Mouse (Mus musculus): ENCODE data around the gene Ncaph. TPM values are rescaled to one million over a fixed set of nuclear protein-coding genes. Genes with fewer than 3 reads are reported as not detected.
"Not testable (repeated sequence)": the region's sequence is repeated elsewhere in the genome, so short reads cannot be mapped to it uniquely, and the experiment has no call there.

Gene Ncaph
- polyA plus RNA-seq, 1 experiment, result 1.1 TPM

DNA sequence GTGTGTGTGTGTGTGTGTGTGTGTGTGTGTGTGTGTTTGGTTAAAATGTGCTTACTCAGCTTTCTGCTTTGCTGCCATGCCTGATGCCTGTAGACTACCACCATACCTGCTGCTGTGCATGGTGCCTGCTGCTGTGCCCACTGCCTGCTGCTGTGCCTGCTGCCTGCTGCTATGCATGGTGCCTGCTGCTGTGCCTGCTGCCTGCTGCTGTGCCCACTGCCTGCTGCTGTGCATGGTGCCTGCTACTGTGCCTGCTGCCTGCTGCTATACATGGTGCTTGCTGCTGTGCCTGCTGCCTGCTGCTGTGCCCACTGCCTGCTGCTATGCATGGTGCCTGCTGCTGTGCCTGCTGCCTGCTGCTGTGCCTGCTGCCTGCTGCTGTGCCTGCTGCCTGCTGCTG is 43.6 kb downstream of the Ncaph start:
- not testable (repeated sequence) for DNase-seq (ENCODE audit: low read depth)

DNA sequence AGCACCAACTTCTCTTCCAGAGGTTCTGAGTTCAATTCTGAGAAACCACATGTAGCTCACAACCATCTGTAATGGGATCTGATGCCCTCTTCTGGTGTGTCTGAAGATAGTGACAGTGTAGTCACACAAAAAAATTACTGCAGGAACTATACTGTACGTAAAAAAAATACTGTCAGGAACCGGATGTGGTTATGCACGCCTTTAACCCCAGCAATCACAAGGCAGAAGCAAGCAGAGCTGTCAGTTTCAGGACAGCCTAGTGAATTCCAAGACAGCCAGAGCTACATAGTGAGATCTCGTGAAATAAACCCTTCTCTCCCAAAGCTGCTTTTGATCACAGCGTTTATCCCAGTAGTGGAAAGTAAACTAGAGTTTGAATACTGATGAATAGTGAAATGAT is 47.5 kb downstream of the Ncaph start:
- no peak for DNase-seq (ENCODE audit: low read depth)

DNA sequence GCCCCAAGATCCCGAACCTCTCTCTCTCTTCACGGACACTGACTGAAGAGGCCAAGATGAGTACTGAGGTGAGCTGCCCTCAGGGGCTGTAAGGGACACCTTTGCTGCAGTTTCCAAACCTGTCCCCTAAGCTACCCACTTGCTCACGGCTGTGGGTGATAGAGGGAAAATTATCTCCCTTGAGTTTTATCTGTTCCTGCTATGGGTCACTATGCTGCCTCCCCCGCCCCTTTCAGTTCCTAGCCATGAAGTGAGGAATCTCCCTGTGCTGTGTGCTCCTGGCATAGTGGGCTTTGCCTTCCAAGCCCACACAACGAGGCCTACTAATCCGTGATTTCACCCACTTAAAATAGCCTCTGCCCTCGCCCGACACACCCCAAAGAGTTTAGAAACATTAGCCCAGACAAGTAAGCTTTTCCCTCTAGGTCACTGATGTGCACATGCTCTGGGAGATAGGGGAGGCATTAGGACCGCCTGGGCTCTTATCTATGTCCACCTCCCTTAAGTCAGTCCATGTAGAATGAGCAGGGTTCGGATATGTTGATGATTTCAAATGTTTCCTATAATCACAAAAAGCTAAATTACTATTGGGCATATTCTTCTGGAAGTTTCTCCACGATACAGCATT is 53.0 kb downstream of the Ncaph start:
- DNase-seq (ENCODE audit: low read depth), result no peak

DNA sequence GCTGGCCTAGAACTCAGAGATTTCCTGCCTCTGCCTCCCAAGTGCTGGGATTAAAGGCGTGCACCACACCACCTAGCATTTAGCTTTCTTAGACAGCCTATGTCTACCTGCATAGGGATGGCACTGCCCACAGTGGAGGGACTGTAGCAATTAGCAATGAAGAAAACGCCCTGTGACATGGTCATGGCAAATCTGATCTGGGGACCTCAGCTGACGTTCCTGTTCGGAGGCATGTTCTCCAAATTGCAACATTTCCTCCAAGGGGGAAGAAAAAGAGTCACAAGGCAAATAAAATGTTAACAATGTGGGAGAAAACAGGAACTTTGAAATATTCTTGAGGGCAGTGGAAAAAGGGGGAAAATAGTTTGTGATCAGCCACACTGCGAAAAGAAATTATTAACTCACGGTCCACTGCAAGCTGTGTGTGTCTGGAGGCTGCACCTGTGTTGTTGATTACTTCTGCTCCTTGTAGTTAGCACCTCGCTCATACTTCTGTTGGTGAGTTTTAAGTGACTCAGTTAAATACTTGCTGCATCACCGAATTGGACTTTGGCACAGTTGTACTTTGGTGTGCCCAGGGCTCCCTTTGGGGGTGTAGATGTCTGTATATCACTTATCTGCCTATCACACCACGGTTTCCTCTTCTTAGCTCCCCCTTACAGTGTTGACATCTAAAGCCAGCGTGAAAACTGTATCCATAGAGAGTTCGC is 53.7 kb downstream of the Ncaph start:
- DNase-seq (ENCODE audit: low read depth), result no peak

DNA sequence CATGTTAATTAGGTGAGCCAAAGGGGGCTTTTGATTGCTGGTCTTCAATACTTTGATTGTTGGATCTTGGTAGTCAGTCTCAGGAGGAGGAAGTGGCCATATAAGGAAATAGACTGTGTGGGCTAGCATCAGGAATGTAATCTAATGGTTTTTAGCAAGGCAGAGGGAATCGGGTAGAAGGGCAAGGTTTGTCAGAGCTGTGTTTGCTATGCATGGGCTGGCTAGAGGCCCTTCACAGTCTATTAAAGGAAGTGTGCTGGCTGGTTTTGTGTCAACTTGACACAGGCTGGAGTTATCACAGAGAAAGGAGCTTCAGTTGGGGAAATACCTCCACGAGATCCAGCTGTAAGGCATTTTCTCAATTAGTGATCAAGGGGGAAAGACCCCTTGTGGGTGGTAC is 54.7 kb downstream of the Ncaph start:
- not testable (repeated sequence) for DNase-seq (ENCODE audit: low read depth)

DNA sequence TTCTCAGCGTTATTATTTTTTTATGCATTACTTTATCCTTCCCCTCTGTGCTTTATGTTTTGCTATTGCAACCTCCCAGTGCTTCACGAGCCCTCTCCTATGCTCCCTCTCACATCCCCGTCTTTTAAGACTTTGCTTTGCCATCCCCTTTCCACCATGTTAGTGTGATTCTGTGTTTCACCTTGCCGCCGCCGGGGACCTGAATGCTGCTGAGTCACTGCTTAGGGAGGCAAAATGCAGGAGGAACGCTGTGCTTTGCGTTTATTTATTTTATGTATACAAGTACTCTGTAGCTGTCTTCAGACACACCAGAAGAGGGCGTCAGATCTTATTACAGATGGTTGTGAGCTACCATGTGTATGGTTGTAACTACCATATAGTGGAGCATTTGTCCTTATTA is 56.1 kb downstream of the Ncaph start:
- DNase-seq (ENCODE audit: low read depth), result no peak

DNA sequence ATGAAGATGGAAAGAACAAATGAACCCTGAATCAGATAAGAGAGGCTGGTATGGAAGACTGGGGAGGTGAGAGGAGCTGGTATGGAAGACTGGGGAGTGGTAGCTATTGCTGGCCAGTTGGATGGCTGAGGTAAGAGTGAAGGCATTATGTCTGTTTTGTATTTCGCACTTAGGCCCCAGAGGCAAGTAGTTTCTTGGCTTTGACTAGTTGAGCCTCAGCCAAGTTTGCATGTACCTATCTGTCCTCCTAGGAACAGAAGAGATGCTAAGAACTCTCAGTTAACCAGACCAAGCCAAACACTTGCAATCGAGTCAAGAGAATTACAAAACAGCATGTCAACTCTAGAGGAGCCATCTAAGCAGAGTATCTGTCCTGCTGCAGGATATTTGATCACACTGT is 59.6 kb downstream of the Ncaph start:
- DNase-seq (ENCODE audit: low read depth), result peak; percentile 82

DNA sequence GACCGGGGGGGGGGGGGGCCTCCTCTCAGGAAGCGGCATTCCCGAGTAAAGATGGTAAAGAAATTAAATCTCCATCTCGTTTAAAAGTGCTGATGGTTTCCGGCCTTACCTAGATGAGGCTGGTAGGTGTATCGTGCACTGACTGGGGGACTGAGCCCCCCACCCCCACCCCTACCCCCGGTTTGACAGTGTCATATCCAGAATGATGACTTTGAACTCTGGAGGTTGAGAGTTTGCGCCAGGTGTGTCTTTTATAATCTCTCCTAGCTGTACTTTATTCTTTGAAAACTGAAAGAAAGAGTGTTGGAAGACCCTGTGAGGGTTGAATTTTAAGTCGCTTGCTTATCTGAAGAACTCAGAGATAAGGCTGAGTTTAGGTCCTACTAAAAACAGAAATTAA is 62.9 kb downstream of the Ncaph start:
- DNase-seq (ENCODE audit: low read depth), result no peak

DNA sequence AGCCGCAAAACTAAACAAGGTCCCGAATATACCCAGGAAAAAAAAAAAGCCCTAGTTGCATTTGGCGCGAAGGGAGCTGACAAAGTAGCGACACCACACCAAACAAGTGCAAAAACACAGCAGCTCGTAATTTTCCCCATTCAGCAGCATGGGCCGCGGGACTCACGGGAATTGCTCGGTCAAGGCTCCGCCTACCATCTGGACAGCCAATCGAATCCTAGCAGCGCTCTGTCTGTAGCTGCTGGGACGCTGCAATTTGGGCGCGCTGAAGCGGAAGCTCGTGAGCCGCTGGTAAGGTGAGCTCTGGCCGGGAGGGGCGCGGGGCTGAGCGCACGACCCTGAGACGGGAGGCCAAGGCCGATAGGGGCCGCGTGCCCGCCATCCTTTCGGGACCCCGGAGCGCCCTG is 63.3 kb downstream of the Ncaph start, which contains the start of gene Blvra:
Gene Blvra, plus strand, starts transcription at position 231 of the 407 bp plus-strand sequence.
- DNase-seq (ENCODE audit: low read depth), result peak; percentile 47

DNA sequence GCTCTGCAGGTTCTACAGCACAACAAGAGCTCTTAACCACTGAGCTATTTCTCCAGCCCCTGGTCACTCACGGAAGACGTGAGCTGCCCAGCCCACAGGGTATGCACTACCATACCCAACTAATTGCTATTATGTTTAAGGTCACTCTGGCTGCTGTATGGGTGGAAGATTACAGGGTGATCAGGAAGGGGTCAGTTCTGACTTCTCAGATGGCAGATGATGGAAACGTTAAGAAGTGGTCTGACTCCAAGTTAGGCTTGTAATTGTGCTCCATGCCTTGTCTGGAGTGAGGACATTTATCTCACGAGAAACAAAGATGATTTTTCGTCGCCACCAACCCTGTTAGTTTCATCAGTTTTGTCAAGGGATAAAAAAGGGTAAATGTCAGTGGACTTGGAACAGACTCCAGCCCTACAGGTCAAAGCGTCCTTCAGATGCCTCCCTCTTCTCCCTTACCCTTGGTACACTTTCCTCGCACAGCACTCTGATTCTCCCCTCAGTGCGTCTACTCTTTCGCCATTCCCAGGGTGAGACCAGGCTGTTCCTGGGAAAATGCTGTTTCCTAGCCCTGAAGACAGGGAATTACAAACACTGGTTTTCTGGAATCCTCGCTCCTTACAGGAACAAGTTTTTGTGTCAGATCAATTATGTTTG is 63.8 kb downstream of the Ncaph start:
- DNase-seq (ENCODE audit: low read depth), result no peak

DNA sequence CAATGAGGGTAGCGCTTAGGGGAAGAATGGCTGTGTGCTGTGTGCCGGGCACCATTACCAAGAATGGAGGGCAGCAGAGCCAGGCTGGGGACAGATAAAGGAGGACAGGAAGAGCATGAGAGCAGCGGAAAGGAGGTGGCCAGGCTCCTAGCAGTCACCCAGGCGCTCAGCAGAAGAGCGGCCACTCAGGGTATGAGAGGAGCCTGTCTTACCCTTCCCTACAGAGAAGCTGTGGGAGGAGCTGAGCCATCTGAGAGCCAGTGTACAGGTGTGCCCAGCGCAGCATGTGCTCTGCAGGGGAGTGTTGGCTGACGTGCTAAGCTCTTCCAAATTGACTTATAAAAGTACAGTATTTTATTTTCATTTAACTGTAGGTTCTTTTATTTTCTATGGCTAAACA is 64.9 kb downstream of the Ncaph start:
- DNase-seq (ENCODE audit: low read depth), result no peak

DNA sequence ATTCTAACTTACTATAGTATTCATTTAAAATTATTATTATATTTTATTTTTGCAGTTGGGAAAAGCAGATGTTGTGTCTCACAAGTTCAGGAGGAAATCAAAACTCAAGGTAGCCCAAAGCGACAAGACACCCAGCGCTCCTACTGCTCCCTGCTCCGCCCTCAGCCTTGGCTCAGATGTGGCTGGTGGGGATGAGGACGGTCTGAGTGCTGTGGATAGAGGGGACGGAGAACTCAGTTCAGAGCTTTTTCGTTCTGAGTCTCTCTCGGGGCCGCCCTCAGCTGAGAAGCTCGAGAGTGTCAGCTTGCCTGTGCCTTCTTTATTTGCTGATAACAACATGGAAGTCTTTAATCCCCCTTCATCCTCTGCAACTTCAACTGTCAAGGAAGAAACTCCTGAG is 72.3 kb downstream of the Ncaph start:
- no peak for DNase-seq (ENCODE audit: low read depth)

Other genes with a start within 250 kb of the Ncaph start
- gene Sppl2a, start 200.7 kb downstream of the Ncaph start, polyA plus RNA-seq (2012; rRNA removed), result 14.6 and 15.6 TPM in 2 replicates
- 3.5 and 3.6 TPM in 2 replicates for gene Ap4e1, start 125.2 kb downstream of the Ncaph start, polyA plus RNA-seq (2012; rRNA removed)
- 13.5 and 18.6 TPM in 2 replicates for gene Blvra, start 63.3 kb downstream of the Ncaph start, polyA plus RNA-seq (2012; rRNA removed)
- gene Itpripl1, start 9.5 kb upstream of the Ncaph start, polyA plus RNA-seq (2012; rRNA removed), result 11.6 and 14.4 TPM in 2 replicates
- 2.2 and 2.8 TPM in 2 replicates for gene 1810024B03Rik, start 74.3 kb upstream of the Ncaph start, polyA plus RNA-seq (2012; rRNA removed)
- gene Snrnp200, start 74.4 kb upstream of the Ncaph start, polyA plus RNA-seq (2012; rRNA removed), result 50.9 and 53.5 TPM in 2 replicates
- 58.5 and 66.1 TPM in 2 replicates for gene Ciao1, start 113.9 kb upstream of the Ncaph start, polyA plus RNA-seq (2012; rRNA removed)
- 70.6 and 74.0 TPM in 2 replicates for gene Tmem127, start 114.0 kb upstream of the Ncaph start, polyA plus RNA-seq (2012; rRNA removed)
- gene Stard7, start 136.3 kb upstream of the Ncaph start, polyA plus RNA-seq (2012; rRNA removed), result 35.5 and 38.2 TPM in 2 replicates
- gene Dusp2, start 202.2 kb upstream of the Ncaph start, polyA plus RNA-seq (2012; rRNA removed), result 1.8 and 2.7 TPM in 2 replicates
- gene Astl, start 204.7 kb upstream of the Ncaph start, polyA plus RNA-seq (2012; rRNA removed), result not detected in 2 replicates
- gene Adra2b, start 229.3 kb upstream of the Ncaph start, polyA plus RNA-seq (2012; rRNA removed), result 0.54 and 1.1 TPM in 2 replicates